Mouse (Mus musculus): ENCODE data around the gene Psmd1.
A peak's percentile ranks its signal among the peaks of the same experiment; 100 is the strongest.

Gene Psmd1

DNA sequence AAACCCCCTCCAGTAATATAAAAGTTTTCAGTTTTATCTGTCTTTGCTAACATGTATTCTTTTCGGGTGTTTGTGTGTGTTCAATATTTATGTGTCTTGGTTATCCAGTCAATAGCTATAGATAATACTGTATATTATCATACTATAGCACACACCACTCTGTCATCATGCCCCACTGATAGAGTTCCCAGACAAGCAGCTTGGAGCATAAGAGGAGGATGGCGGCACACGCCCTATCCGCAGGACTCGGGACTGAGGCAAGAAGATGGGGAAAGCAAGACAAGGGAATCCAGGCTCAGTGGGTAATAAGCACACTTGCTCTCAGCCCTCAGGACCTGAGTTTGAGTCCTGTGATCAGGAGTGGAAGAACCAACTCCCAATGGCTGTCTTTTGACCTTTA, 96.3 kb downstream of the Psmd1 start:
- no peak for DNase-seq

DNA sequence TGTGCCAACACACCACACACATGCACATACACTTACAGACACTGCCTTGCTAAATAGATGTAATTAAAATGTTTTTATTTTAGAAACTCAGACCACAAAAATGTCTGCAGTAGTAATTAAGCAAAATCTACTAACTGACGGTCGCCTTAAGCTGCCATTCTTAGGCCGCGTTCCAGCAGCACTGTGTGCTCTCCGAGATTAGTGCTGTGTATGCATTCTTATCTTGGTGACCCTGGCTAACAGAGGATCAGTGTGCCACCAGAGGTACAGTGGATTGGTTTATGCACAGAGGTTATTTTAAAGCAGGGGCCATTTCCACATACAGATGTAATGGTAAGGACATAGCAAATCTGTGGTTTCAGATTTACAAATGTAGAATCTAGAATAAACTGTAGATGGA, 96.9 kb downstream of the Psmd1 start:
- no peak for DNase-seq

GRCm38 (mm10) chr1:86174602-86175001, 110.4 kb downstream of the Psmd1 start:
- no peak for DNase-seq

GRCm38 (mm10) chr1:86176066-86176465, 111.9 kb downstream of the Psmd1 start:
- no peak for DNase-seq

DNA sequence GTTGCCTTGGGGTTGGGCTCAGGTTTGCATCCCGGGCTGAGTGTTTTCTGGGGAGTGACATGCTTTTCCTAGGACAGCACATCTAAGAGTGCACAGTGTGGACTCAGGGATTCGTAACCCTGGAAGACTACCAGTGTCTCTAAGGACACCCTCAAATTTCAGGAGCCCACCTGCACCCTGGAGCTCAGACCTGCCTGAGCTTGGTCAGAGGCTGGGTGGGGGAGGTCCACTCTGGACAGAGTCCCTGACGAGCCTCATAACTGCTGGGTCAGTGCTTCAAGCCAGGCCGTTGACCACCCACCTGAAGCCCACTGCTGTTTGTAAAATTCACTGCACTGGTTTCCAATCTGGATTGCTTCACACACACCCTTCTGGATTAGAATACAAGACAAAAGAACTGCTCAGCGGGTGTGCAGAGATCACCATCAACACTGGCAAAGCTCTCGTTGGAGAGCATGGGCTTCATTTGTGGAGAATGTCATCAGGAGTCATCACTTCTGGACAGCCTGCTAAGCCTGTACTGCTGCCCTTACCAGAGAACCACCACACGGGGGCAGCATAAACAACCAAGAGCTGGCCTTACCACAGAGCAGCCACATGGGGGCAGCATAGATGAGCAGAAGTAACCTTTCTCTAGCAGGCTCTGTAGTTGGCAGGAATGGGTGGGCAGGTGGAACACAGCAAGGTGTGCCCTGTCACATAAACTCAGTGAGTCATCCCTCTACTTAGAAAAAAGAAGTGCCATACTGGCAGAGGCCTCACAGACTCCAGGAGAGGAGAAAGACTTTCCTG, 114.5 kb downstream of the Psmd1 start:
- DNase-seq = peak; percentile 80

- no peak for DNase-seq
Observed at GRCm38 (mm10) chr1:86182004-86182709, 118.0 kb downstream of the Psmd1 start.

DNA sequence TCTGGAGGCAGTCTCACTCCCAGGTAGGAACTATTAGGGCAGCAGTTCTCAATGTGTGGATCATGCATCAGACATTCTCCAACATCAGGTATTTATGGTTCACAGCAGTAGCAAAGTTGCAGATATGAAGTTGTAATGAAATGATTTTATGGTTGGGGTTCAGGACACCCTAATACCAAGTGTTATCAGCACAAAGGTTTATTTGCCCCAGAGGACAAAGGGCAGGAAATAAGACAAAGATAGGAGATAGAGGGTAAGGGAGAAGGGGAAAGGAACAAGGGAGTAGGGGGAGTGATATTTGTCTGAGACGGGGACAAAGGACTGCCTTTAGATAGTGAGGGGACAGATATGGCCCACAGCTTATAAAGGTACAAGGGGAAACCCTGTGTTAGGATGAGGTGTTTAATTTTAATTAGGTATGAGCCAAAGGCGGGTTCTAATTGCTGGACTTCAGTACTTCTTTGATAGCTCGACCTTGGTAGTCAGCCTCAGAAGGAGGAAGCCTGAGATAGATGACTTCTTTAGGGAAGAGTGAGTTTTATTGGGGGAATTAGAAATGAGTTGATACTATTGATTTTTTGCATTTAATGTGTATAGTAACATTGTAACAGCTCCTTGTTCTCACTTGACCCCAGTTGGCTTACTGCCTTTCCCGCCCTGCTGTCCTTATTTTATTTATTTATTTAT, 119.5 kb downstream of the Psmd1 start:
- DNase-seq = no peak

DNA sequence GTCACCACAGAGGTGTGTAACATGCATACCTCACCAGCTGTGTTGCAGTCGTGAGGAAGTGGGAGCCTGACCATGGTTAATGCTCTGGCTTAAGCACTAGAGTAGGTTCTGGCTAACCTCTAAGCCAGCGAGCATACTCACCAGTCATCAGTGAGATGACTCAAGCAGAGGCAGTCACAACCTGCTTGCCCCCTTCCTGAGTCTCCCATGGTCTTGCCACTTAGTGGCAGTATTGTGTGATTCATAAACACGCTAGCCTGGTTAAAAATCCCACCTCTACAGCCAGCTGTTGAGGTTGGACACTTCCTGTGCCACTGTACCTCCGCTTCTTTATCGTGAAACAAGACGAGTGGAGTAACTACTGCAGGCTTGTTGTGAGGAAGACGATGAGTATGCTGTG, 122.6 kb downstream of the Psmd1 start:
- DNase-seq = no peak

- no peak for DNase-seq
Observed at GRCm38 (mm10) chr1:86187856-86188255, 123.7 kb downstream of the Psmd1 start.

DNA sequence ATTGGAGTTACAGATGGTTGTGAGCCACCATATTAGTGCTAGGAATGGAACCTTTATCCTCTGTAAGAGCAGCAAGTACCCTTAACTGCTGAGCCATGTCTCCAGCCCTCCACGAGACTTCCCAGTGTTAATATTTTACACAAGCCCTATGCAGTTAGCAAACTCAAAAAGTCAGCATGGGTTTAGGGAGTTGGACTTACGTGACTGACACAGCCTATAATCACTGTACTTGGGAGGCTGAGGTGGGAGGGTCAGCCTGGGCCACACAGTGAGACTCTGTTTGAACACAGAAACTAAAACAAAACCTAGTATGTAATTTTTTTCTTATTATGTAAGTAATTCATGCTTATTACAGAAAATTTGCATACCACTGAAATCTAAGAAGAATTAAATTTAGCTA, 124.1 kb downstream of the Psmd1 start:
- DNase-seq = no peak
